Mouse (Mus musculus) 3T3-L1 (cell line): ENCODE data around the gene Kcnb1.

ENCODE experiments used
- DNase-seq: peaks from one replicate; pipeline ENCODE4 v3.0.0-alpha.2; 2015; ENCODE audit warnings: low read depth, low spot score

The Kcnb1 gene

DNA sequence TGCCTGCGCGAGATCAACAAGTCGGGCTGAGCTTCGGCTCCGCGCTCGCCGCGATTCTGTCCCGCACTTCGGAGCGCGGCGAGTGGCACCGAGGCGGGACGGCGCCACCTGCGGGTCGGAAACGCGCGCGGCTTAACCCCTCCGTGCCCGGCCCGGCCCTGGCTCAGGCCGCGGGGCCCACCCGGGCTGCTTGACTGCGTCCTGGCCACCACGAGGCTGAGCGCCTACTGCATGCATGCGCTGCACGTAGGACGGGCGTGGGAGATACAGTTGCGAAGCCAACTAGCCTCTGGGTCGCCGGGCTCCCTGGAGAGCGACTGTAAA is at the start of gene Kcnb1:
Gene Kcnb1 (minus strand): TSS at position 80 of the 324 bp plus-strand sequence.
- no peak for DNase-seq

DNA sequence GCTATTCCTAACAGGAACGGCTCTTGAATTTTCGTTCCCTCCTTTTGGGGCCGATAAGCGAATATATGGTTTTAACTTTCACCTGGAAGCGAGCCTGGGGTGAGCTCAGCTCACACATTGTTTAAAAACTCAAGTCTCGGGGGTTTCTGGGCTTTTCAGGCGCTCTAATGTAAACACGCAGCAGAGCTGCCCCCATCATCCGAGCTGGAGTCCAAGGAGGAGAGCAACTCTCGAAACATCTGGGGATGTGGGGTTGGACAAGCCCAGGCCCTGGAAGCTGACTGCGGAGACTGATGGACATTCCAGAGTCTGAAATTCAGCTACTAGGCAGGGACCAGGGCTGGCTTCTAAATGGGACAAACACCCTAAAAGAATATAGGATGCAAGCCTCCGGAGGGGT is 49.3 kb upstream of the Kcnb1 start:
- peak; percentile 38 for DNase-seq

DNA sequence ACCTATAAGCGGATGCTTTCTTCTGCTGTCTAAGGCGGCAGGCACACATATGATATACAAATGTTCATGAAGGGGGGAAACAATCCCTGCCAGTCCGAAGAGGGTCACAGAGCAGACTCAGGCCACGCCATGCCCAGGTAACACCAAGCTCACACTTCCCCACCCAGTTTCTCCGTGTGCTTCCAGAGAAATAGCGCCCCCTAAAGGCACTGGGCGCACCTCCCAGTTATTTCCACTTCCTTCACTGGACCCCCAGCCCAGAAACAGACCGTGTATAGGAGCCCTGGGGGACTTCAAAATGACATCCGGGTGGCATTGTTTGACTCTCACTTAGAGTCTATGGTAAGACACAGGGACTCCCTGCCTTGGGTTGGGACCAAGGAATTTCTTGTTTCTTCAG is 47.3 kb upstream of the Kcnb1 start:
- DNase-seq, result no peak

DNA sequence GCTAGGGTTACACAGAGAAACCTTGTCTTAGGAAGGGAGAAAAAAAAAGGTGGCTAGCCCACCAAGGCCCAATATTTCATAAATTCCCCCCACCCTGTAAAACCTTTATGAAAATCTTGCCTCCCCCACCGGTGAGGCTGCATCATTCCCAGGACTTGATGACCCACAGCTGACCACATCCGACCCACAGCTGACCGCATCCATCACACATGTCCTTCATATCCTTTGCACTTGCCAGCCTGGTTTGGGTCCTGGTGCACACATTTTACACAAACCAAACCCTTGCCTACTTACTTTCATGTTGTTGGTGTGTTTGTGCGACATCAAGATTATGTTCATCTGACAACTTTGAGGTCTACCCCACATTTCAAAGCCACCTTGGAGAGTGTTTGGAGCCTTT is 46.2 kb upstream of the Kcnb1 start:
- DNase-seq, result no peak

DNA sequence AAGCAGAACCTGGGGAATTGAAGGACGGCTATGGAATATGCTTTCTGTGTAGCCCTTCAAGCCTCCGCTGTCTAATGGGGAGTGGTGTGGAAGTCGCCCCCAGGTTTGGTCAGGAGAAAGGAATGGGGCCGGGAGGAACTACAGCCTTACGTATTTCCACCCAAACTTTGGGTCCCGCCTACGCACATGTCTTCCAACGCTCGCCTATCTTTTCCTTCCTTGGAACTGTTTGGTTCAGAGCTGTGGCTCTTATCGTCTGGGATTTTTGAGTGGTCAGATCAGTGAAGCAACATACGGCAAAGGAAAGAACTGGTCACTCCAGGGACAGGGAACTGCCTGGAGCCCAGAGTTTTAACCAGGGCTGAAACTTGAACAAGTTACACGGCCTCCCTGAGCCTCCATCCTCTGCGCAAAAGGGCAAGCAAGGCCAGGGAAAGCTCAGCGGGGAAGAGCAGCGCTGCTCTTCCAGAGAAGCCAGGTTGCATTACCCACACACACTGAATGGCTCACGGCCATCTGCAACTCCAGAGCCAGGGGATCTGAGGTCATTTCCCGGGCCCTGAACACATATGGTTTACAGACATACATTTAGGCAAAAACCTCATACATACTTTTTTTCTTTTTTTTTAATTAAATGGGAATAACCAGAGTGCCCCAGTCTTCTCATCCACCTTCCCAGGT is 45.5 kb upstream of the Kcnb1 start:
- peak; percentile 61 for DNase-seq

DNA sequence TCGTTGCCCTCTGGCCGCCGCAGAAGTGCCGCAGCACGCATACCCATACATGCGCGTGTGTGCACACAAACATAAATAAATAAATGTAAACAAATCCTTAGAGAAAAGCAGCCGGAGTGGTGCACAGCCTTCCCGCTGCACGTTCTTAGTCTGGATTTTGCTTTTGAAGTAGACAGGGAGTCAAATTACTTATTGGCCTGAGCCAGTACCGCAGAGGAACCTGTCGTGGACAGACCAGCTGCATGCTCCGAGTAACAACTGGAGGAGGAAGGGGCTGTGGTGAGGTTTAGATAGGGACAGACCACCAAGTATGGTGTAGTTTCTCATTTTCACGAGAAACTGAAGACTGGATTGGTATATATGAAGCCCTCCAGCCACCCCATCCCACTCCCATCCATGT is 43.8 kb upstream of the Kcnb1 start:
- no peak for DNase-seq

DNA sequence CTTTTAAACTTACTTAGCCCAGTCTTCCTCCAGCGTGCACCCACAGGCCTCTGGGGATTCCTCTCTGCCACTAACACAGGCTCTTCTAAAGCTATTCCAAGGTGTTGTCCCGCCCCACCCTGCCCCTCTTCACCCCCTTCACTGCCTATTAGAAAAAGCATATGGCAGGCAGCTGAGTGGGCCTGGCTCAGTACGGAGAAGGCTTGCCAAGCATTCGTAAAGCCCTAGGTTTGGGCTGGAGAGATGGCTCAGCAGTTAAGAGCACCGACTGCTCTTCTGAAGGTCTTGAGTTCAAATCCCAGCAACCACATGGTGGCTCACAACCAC is 43.0 kb upstream of the Kcnb1 start:
- DNase-seq, result no peak

DNA sequence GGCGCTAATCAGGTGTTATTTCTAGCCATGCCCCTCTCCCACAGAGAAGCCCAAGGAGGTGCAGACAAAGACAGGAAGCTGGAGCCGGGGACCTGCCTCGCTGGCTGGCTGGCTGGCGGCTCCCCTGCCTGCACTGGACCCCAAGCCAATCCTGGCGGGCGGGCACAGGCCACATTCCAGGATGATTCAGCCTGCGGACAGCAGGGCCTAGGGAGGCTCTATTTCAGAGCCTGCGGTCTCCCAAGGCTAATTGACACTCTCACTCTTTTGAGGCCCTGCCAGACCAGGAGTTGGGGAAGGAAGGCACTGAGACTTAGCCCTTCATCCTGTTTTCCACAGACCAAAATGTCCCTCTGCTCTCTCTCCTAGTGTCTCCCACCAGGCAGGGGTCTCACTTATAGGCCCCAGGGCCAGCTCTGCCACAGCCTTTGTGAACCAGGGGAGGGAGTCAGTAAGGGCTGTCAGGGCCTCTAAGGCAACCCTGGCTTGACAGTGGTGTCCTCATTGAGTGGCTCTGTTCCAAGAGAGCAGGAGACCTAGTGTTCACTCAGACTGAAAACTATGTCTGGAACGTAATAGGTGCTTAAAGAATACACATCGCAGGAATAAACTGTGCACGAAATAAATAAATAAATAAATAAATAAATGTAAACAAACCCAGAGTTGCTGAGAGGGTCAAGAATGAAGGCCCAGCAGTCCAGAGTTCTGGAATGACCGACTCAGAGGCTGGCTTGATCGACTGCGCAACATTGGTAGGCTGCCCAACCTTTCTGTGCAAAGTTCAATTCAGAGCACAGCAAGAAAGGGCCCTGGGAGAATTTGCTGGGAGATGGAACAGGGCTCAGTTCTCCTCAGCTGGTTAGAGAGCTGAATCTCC is 42.4 kb upstream of the Kcnb1 start:
- DNase-seq, result peak; percentile 96

DNA sequence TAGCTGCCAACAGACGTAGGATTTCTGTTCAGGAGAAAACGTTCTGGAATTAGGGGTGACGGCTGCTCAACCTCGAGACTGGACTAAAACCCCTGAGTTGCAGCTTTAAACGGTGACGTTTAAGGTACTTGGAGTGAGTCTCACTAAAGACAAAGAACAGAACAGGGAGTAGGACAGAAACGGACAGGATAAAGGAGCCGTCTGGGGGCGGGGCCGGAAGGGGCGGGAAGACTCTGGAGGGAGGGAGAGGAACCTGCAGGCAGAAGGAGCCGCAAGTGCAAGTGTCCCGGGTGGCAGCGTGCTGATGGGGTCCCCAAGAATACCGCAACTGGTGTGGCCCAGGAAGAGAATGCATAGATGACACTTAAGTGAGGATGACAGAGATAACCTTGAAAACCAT is 40.6 kb upstream of the Kcnb1 start:
- DNase-seq, result no peak

DNA sequence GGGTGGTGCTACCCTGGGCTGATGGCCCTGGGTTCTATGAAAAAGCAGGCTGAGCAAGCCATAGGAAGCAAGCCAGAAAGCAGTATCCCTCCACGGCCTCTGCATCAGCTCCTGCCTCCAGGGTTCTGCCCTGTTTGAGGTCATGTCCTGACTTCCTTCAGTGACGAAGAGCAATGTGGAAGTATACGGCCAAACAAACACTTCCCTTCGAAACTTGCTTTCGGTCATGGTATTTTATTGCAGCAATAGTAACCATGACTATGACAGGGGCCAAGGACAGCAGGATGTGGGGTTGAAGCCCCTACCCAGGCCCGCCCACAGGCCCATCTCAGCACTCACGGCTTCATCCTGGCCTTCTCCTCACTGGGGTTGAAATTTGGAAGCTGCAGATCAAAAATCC is 35.0 kb upstream of the Kcnb1 start:
- DNase-seq, result no peak

DNA sequence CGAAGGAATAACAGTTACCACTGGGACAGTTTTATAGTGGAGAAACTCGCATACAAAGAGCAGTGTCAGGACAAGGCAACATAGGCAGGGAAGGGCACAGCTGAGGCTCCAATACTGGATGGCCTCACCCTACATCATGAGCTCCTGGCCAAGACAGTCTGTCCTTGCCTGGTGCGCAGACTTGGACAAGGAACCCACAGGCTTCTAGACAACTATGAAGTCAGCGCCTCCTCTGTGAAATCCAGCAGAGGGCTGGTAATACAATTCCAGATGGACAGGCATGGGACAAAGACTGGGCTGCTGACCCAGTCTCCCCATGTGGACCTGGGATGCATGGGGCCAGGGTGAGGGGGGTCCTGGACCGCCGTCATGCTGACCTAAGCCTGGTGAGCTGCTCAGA is 34.2 kb upstream of the Kcnb1 start:
- no peak for DNase-seq

DNA sequence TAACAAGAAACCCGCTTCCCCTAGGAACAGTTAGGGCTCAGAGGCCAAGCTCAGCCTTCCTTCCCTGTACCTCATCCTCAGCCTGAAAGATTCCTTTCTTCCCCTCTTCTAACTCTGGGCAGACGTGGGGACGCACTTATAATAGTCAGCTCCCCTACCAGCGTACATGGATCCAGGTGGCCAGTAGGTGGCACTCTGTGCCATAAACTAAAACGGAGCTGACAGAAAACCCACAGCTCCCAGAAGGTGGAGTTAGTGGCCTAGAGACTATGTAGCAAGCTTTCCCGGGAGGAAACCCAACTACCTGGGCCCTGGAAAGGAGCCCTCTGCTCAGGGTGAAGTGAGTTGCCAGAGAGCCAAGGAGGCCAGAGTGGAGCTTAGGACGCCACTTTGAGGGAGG is 32.2 kb upstream of the Kcnb1 start:
- DNase-seq, result peak; percentile 91

DNA sequence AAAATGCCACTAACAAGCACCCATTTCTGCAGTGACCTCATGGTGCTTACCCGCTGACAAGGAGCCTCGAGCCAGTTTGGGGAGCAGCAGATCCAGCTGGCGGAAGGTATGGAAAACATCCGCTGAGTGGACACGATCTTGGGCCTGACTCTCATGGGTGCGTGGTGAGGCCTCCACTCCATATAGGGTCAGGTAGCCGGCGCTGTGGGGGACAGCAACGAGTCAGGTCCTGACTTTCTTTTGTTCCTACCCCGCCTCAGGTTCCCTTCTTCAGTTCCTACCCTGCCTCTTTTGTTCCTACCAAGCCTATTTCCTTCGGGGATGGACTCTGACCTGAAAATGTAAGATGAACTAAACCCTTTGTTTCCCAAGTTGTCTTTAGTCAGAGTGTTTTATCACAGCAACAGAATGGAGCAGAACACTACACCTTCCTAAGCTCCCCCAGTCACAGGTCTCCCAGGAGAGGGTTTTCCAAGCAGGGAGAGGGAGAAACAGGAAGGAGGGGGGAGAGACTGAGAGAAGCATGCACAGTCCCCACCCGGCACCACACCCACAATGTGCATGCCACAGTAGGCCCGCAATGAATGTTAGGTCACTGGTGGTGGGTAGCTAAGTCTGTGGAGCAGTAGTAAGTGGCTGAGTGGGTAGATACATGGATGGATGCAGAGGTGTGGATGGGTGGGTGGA is 31.3 kb upstream of the Kcnb1 start:
- no peak for DNase-seq

DNA sequence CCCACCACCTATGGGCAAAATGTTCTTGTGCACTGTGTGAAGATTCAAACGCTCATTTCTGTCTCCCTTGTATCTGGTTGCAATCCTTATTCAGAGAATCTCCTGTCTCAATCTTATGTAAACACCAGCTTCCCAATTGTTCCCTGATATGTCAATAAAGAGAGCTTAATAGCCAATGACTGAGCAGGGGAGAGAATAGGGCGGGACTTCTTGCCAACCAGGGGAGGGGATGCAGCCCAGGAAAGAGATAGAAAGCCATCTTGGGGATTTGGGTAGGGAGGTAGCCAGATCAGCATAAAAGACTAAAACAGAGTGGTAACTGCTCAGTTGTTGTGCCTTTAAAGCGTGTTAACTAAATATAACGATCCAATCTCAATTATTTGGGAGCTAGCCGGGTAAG is 30.8 kb upstream of the Kcnb1 start:
- no peak for DNase-seq

DNA sequence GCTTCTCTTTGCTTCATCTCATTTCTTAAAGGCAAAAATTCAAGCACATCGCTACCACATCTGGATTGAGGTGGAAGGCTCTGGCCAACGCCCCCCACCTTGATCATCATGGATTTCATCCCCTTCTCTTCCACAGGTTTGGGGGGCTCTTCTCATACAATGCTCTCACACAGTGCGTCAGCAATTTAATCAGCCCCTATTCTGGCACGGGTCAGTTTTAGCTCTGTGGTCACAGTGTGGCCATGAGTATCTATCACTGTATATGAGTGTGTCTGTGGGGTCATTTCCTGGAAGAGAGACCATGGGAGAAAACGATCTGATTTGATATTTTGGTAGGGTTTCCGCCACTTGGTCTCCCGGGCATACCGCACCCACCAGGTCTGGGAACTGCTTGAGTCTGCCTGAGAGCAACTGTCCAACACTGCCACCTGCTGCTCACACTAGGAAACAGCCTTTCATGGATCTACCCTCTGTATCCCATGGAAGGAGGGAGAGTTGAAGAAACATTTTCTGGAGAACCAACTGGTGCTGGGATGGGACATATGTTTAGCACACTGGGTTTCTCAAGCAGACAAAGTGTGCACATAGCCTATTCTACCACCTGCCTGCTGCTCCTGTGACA is 29.3 kb upstream of the Kcnb1 start:
- DNase-seq, result peak; percentile 94

DNA sequence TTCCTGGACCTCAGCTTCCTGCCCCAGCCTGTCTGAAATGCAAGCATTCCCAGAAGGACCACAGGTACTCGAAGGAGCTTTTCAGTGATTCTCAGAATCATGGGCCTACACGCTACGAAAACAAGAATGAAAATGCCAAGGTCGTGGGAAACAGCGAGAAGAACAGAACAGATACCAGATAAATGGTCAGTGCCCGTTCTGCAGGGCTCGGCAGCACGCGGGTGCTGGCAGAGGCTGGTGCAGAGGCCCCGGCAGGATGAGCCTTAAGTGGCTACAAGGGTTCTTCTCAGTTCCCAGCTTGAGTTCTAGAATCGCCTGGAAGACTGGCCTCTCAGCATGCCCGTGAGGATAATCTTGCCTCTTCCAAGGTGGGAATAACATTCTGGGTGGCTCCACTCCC is 23.7 kb upstream of the Kcnb1 start:
- no peak for DNase-seq

DNA sequence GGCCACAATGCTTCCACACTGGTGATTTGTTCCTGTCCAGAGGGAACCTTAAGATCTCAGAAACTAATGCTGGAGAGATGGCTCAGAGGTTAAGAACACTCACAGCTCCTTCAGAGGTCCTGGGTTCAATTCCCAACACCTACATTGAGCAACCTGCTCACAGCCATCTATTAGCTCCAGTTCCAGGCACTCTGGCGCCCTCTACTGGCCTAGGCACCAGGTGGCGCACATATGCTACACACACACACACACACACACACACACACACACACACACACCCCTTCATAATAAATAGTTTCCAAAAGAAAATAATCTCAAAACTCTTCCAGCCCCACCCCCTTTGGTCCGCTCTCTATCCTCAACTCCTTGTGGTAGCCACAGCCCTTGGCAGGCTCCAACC is 23.1 kb upstream of the Kcnb1 start:
- no peak for DNase-seq

DNA sequence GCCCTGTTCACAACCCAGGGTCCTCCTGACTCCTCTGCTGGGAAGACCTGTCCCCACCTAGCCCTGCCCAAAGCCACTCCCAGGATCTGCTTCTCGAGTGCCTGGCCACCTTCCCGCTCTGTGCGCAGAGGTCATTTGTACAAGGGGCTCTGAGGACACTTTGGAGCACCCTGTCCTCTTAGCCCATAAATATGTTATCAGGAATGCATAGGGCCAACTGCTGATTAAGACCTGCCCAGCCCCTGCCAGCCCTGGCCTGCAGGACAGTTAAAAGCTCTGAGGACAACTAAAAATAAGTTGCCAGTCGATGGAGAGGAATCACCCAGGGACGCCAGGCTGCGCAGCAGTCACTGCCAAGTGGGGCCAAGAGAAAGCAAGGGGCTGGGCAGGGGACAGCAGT is 22.6 kb upstream of the Kcnb1 start:
- no peak for DNase-seq

DNA sequence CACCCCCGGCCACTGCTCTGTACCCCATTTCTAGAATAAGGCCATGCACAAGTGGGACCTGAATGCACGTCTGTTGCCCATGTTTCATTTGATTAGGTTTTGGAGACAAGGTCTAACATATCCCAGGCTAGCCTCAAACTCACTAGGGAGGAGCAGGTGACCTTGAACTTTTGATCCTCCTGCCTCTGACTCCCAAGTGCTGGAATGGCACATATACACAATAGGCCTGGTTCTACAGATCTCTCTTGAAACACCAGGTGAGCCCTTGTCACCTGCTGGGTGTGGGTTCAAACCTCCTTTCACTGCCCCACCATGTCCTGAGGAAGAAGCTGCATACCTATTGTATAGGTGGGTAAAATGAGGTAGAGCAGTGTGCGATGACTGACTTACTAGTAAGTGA is 22.1 kb upstream of the Kcnb1 start:
- no peak for DNase-seq

DNA sequence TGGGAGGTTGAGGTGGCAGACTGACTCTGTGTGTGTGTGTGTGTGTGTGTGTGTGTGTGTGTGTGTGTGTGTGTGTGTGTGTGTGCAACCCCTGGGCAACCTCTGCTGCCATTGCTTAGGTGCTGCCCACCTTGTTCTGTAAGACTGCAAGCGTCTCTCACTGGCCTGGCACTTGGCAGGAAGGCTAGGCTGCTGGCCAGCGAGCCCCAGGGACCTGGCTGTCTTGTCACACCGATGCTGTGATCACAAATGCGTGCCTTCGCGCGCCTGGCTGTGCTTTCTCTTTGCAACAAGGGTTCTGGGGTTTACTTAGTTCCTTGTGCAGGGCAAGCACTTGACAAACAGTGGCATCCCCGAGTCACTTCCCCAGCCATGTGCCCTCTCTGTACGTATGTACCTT is 19.9 kb upstream of the Kcnb1 start:
- DNase-seq, result no peak

DNA sequence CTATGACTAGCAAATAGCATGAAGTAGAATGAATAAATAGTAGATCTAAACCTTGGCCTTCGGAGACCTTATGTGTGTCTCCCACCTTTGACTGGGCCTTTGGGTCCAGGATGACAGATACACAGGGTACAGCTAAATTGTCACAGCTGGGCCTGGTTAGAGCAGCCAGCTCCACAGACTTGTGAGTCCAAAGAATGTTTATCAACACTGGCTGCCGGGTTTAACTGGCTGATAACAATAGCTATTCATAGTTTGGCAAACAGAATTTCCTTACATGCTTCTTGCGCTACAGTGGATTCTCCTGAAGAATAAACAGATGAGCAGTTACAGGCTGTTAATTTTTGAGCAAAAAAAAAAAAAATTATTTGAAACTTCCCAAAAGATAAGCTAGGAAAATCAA is 19.0 kb upstream of the Kcnb1 start:
- DNase-seq, result no peak

DNA sequence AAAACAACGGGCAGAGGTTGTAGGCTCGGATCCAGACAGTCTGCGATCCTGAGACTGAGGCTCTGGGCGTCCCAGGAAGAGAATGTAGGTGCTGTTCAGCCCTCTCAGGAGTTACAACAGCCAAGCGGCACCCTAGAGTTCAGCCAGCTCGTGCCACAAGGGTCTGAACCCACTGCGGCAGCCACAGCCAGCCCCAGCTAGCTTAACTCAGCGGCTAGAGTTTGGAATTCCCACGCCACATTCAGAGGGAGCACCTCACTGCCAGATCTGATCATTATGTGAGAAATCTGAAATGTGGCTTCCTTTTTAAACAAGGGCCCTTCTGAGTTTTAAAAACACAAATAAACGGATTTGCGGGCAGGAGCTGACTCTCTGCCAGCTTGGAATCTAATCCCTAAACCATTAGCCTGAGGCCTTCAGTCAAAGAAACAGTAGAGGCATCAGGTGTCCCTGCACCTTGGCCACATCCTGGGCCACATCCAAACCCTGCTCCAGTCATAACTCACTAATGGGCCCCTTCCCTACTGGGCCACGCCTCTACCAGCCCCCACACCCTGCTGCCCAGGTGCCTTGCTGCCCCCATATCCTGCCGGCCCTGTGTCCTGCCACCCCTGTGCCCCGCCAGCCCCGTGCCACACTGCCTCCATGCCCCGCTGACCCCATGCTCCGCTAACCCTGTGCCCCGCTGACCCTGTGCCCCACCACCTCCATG is 16.1 kb upstream of the Kcnb1 start:
- DNase-seq, result no peak
